Mouse (Mus musculus) embryonic fibroblast, embryonic 13.5 days (primary cell): Measurements from ENCODE around the gene Trip4.

Experiments used
- CTCF ChIP-seq: IDR thresholded peaks from 2 replicates; pipeline ENCODE4 v1.5.1; 2011; ENCODE audit warnings: mild to moderate bottlenecking, control low read depth, low read length, moderate library complexity, borderline replicate concordance; ENCODE audit not compliant: insufficient read depth
- POLR2A ChIP-seq: IDR thresholded peaks from 2 replicates; pipeline ENCODE4 v1.6.1; 2011; ENCODE audit warnings: low read depth, mild to moderate bottlenecking, control low read depth, low read length, moderate library complexity

DNA sequence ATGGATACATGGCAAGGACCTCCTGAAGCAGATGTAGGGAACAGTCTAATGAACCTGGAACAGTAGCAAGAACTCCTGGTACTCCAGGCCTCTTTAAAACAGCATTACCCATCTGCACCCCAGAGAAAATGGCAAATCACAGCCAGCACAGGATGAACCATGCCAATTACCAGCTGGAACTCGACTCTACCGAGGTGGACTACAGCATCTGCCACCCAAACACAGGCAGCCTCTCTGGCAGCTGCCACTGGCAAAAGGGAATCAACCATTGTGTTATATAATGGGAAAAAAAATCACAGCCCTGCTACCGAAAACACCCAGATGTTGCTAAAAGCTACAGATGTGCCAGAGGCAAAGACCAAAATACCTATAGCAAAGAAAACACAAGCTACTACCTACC is 115.5 kb downstream of the Trip4 start:
- TF ChIP-seq CTCF (no peak), POLR2A (no peak)
